Mouse (Mus musculus) skeletal muscle tissue, adult 2 months (tissue): ENCODE measurements at regions not wholly inside any gene's neighbourhood (a gene's known extent, or its start where the extent isn't known, plus 50 kb on each side); places are given as distances from the start of the nearest gene placed in this dataset.
"Not testable (repeated sequence)": the region's sequence is repeated elsewhere in the genome, so short reads cannot be mapped to it uniquely, and the experiment has no call there.

ENCODE experiments used
- DNase-seq: peaks from one replicate; pipeline ENCODE4 v3.0.0-alpha.2; 2012; ENCODE audit warnings: low read depth, low spot score

DNA sequence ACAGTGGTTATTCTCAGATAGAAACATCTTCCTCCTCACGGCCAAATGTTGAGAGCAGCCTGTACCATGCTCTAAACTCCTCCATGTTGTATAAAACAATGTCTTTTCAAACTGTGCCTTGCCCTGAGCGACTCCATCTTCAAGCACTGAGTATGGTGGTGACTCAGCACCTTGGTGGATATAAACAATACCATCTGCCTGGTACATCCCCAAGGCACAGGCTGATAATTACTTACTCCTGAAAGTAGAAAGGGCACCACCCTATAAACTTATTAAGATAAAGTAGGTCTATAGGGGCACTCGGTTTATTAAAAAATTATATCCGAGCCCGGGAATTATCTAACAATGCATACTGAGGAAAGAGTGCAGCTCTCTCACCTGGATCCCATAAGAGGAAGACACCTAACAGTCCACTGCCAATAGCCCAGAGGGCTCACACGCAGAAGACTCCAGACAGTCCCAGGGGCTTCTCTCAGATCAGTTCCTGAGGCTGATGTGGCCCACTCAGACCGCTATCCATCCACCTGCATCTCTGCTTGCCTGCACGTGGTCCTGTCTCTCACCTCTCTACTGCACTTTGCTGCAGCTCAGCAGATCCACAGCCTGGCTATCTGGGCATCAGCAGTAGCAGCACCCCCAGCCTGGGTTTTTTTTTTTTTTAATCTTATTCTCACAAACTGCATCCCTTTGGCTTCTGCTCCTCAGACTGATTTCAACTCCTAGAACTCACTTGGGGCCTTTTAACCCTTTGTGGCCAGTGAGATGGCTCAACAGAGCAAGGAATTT, 109.7 kb upstream of the Dlg1 start:
- no peak for DNase-seq

DNA sequence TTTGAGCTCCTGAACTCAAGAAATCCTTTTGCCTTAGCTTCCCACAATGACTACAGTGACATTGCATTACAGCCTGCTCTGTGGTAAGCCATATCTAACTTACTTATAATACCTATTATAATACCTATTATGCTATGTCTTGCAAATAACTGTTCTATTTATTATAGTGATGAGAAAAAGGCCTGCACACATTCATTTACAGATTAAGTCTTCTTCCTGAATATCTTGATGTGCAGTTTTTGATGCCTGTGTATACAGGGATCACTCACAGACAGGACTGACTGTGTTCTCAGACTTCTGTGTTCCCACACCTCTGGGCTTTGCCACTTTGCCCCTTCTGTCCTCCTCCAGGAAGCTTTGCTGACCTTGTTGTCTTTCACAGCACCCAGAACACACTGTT, 102.8 kb upstream of the Dlg1 start:
- no peak for DNase-seq

DNA sequence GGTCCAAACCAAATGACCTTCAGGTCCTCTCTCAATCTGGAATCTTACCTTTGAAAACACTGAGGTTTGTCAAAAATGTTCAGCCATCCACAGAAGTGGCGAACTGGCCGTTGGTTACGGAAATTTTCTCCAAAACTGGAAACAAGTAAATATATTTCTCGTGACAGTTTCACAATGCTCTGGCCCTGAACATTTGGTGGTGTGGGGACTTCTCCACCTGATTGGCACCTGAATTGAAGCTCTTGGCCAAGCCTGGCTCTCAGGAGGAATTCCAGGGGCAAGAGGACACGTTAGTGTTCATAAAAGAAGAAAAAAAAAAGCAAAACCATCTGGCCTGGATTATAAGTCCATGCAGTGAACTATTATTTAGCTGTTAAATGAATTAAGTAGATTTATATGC, 98.3 kb upstream of the Dlg1 start:
- no peak for DNase-seq

DNA sequence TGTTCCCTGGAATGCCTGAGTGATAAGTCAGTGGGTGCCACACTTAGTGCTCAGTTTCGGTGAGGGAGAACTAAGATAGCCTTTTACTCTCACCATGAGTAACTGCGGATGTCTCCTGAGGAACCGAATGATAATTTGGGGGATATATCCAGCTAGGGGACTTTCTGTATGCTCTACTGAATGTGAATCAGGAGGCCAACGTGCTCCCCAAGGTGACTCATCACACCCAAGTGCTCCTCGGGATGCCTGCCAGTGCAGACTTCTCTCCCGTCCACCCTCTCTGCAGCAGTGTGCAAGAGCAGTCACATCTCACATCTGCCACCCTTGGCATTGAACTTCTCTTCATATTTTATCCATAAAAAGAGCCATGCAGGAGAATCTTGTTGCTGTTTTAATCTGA, 94.9 kb upstream of the Dlg1 start:
- DNase-seq = no peak

DNA sequence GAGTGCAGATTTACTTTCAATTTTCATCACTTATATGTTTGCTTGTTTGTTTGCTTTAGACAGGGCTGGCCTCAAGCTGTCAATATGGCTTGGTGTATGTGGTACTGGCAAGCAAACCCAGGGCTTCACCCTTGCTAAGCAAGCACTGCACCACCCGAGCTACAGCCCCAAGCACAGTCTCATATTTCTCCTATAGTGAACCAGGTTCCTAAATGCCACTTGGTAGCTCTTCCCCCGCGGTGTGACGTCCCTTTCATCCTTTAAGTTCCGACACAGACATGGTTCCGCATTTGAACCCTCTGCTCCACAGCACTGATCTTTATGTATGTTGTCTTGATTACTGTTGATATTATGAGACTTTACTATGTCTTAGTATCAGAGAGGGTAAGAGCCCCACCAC, 93.4 kb upstream of the Dlg1 start:
- peak; percentile 57 for DNase-seq

DNA sequence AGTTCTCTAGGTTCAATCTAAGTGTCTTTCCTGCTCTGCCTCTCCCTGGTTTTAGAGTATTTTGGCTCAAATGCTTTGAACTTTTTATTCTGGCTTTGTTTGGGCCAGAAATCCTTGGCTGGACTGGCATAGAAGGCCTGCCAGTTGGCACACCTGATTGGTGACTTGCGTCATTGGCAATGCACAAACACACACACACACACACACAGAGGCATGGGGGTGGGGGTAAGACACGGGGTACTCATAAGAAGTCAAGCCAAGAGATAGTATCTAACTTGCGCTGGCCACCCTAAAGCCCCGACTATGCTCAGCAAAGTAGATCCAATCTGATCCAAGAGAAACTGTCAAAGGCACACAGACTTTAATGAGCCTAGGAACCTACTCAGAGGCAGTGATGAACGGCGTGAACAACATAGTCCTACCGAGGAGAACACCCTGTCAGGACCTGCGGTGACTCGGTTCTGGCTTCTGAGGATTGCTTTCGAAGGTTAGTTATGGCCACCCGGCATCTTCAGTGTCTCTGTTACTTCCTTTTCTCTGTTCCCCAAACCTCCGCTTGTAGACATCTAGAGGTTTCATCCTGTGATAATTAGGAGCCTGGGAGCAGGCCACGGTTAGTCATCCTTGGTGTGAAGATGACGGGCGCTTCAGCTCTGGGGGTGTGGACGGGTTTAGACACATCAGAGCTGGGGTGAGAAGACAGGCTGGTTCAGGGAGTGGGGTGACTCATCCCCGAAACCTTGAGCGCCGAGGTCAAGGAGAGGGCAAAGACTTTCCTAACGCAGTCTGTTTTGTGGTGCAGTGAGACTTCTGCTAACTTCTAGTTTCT, 92.7 kb upstream of the Dlg1 start:
- peak; percentile 76 for DNase-seq

DNA sequence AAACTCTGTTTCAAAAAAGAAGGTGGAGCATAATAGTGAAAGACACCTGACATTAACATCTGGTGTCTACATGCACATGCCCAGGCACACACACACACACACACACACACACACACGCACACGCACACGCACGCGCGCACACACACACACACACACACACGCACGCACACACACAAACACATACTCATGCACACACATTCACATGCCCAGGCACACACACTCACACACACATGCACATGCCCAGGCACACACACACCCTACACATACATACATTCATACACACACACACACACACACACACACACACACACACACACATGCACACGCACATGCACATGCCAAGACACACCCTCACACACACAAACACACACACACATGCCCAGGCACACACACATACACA, 89.4 kb upstream of the Dlg1 start:
- not testable (repeated sequence) for DNase-seq

DNA sequence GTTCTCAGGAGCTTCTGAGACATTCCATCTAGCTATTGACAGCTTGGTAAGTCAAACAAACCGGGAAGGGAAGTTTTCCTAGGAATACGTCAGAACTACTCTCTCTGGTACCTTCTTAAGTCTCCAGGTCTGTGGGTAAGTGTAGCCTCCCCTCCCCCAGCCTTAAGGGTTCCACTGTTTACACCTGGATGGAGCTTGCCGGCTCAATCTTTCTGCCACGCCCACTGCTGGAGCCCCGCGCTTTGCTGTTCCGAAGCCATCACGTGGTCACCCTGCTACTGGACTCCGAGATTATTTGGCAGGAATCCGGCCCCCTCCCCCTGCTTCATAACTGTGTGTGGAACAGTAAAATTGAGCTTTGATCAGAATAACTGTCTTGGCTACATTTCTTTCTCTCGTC, 87.6 kb upstream of the Dlg1 start:
- DNase-seq = not testable (repeated sequence)

DNA sequence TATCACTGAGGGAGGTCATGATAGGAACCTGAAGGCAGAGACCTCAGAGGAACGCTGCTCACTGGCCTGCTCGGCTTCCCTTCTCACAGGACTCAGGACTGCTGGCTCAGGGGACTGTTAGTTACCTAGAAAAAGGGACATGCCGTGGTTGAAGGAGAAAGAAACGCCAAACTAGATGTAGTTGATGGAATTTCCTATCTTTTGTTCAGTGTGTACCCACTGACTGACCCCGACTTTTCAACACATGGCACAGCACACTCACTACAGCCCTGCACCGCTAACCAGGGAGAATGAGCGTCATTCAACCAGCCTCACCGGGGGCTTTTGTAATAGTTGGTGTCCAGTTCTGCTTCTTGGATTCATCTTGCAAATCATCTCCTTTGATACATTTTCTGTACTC, 86.8 kb upstream of the Dlg1 start:
- DNase-seq = no peak

DNA sequence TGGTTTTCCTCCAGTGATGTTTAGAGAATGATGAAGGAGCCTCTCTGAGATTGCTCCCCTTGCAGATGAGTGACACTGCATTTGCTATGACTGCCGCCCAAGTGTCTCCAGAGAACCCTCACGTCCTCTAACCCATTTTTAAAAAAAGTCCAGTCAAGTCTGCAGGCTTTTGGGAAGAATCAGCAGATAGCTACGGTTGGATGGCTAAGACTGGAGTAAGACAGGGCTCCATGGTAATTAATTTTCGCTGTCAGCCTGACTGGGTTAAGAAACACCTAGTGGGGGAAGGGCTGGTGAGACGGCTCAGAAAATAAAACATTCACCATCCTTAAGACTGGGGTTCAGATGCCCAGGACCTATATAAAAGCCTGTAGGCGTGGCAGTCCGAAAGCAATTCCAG, 85.9 kb upstream of the Dlg1 start:
- DNase-seq = no peak

DNA sequence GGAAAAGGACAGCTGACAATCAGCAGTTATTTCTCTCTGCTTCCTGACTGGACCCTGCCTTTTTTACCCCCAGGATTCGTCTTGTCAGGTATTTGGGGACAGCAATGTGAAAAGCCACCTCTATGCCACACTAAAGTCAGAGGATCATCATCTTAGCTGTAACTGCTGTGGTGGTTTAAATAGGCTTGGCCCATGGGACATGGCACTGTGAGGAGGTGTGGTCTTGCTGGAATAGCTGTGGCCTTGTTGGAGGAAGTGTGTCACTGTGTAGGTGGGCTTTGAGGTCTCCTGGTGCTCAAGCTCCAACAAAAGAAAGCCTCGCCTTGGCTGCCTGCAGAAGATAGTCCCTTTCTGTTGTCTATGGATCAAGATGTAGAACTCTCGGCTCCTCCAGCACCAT, 83.9 kb upstream of the Dlg1 start:
- DNase-seq = no peak

DNA sequence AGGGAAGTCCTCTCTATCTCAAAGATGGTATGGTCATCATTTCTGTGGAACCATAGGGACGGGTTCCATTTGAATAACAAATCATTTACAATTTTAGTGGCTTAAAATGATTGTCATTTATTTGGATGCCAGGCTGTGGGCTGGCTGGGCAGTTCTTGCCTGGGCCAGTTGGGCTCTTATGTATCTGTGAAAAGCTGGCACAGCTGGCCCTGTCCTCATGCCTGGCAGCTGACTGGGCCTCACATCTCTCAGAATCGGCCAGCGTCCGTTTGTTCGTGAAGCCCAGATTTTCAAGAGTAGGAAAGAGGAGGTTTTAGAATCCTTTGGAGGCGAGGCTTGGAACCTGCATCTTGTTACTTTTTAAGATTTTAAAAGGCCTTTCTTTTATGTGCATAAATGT, 82.5 kb upstream of the Dlg1 start:
- no peak for DNase-seq

DNA sequence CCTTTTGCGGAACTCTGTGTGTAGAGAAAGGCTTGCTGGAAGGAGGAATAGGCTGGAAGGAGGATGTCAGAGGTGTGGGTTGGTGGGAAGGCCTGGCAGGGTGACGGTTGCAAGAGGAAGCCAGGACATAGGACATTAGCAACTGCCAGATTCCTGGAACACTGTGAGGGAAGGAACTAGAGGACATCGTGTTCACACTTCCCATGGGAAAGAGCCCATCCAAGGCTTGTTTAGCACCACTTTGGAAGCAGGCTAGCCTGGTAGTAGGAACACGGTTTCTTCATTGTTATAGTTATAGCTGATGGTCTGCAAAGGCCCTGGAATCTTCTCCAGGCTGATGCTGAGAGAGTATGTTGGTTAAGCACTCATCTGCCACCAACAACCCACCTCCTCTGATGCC, 80.4 kb upstream of the Dlg1 start:
- no peak for DNase-seq

DNA sequence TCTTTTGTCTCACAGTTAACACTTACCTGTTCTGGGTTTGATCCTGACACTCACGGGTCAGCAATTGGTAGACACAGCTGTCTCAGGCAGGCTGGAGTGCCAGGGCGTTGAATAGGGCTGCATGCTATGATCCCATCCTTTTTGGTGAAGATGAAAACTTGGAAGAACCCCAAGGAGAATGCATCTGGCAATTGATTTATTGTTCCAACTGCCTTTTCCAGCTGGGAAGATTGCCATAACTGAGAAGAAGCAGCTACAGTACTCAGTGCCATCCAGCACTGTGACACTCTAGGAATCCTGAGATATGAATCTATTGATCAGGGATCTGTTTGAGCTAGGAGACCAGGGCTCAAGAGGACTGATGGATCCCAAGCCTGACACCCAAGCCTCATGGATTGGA, 79.6 kb upstream of the Dlg1 start:
- no peak for DNase-seq

DNA sequence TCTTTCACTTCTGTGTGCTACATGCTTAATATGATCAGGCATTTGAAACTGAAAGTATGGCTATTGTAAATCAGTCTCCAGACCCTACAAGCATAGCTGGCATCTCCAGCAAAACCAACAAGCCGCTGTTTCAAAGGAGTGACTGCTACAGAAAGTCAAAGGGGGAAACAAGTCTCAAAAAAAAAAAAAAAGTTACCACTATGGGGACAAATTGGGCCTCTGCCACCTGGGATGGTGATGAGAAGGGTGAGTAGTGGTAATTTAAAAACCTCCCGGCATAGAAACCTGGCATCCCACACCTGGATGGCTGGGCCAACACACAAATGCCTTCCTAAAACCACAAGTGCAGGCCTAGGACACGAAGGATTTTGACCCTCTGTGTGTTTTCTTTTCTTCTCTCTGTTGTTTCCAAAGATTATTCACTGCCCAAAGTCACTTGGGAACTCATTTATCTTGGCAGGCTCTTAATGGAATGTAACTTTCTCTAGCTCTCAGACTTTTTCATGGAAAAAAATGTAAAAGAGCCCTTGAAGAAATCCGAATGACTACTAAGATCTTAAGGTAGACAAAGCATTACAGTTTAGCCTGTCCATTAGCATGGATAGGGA, 78.9 kb upstream of the Dlg1 start:
- DNase-seq = no peak

DNA sequence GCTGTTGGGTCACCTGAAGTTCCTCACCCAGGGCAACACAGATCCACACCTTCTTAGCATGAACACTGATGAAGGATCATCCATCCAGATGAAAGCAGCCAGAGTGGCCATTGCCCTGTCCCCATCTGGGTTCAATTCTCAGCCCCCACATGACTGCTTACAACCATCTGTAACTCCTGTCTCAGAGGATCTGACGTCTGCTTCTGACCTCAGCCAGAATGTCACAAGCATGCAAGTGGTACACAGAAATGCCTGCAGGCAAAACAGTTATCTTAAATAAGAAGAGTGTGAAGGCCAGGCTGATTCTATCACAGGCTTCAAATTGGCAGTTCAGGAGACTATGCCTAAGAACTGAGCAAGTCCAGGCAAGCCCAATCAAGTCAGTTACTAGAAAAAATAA, 76.2 kb upstream of the Dlg1 start:
- DNase-seq = no peak

DNA sequence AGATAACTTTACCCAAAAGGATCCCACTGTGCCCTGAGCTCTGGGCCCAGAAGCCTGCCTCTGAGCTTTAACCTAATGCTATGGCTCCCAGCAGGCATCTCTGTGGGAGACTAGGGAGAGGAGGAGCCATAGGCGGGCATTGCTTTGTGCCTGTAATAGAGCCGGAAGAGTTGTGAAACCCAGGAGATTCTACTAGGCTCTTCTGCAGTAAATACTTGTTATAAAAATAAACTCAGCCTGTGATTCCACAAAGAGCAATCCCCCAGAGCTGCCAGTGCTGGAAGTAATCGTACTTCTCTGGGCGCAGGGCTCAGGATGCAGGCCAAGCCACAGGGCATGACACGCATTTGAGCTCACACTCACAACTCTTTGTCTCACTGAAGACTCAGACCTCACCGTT, 73.7 kb upstream of the Dlg1 start:
- peak; percentile 72 for DNase-seq

DNA sequence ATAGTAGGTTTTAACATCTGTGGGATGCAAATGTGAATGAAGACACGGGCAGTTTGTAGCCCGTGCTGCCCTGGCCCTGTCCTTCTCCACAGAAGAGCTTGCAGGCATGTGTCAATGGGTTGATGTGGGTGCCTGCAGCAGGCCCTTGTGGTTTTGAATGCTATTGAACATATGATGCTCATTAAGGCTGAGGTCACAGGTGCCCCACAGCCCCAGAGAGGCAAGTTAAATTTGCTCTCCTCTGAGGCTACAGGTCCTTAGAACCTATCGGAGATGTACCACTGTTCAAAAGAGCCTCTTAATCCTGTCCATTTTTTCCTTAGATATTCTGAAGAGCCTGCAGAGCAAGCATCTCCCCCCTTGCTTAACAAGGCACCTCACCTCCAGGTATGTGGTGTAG, 71.7 kb upstream of the Dlg1 start:
- no peak for DNase-seq

DNA sequence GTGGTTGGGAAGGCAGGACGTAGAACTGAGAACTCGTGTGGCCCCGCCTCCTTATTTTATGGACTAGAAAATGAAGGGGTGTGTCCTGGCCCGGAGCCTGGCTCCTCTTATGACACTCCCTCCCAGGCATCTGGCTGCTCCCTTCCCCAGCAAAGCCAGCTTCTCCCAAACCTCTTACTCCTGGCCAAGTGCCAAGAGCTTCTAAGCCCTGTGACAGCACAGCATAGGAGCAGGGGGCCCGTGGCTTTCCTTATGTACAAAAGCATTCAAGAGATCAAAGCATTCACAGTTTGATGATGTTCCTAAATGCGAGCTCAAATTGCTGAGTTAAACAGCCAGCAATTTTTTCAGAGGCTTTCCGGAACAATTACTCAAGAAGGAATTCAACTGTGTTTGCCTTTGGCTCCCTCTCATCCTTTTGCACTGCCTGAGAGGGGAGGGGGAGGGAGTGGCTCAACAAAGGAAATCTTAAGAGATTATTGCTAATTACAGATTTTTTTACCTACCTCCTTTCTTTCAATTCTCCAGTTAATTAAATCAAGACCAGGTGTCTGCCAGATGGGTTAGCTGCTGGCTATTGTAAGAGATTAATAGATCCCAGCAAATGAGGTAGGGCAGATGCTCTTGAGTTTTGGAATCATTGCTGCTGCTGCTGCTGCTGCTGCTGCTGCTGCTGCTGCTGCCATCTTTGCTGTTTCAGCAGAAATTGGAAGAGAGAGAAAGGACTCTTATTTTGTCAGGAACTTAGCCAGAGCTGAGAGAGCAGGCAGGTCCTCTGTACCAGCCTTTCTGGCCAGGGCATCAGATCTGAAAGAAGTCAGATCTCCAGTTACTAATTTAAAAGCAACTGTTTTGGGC, 71.0 kb upstream of the Dlg1 start:
- peak; percentile 53 for DNase-seq

DNA sequence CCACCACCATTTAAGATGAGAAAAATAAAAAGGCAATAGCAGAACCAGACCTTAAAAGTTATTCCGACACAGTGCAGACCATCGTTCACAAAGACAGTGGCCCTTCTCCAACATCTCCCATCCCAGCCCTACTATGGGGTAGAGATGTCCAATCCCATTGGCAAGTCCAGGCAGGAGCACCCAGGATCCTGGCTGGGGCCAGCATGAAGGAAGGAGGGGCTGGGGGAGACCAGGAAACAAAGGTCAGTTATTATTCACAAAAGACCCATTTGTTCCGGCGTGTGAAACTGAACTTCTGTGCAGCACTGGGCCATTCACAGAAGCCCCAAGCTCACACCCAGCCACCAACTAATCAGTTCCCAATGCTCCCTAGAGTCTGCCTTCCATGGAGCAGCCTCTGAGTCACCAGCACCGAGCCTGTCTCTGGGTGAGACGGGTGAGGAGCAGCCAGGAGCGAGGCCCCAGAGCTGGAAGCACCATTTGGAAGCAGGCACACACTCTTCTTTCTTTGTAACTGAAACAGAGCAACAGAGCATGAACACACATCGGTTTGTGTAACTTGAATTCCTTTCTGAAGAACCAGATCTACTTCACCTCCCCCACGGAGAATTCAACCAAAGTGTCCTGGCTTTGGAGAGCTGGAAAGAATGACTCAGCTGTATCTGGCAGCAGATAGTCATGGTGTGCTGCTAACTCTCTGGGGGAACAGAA, 70.1 kb upstream of the Dlg1 start:
- peak; percentile 58 for DNase-seq

DNA sequence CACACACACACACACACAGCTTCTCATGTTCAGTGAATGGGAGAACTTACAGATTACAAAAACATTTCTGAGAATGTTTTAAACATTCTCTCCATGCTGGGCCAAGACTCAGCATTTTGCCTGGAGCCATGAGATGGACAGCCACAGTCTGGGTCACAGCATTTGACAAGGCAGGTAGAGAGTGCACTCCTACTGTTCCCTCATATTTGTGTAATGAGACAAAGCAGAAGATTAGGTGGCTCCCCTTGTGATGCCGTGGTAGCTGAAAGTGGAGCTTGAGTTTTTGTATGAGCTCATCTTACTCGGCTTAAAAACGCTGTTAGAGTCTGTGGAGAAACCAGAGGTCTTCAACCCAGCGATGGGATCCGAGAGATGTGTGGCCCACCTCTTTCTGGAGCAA, 65.3 kb upstream of the Dlg1 start:
- no peak for DNase-seq
